Mouse (Mus musculus): ENCODE measurements around the gene Rlf. TPM values are rescaled to one million over a fixed set of nuclear protein-coding genes. Genes with fewer than 3 reads are reported as not detected.

The Rlf gene
- total RNA-seq (2021), result 10 to 100 TPM in 1 of 2 experiments, 1 to 10 TPM in 1; 9.6 to 11.0 TPM

DNA sequence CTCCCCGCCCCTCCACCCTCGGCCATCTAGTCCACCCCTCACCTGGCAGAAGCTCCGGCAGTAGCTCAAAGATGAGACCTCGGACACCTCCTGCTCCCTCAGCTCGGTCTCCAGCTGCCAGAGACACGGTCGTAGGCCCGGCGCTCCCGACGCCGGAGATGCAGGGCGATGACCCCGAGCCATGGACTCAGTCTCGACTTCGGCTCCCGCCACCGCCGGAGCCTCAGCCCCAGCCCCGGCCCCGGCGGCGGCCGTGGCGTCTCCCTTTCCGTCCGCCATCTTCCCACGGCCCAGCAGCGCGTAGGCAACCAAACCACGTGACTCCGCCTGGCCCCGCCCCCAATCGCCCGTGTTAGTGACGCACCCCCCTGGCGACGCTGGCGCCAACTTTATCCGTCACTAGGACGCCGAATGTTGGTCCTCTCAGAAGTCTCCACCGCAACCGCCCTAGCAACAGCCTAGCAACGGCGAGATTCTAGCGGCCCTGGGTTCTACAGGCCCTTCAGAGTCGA is at the start of gene Rlf:
Gene Rlf, minus strand, starts transcription at position 292 of the 512 bp plus-strand sequence.
- DNase-seq (ENCODE audit: low spot score), result peak; percentile 95
- intact Hi-C loops (cut with DNase I), result loop anchor here (5.0 kb wide), 2 partner anchors 118 to 198 kb away; partner anchors contain the start of genes Smap2 and Zmpste24

DNA sequence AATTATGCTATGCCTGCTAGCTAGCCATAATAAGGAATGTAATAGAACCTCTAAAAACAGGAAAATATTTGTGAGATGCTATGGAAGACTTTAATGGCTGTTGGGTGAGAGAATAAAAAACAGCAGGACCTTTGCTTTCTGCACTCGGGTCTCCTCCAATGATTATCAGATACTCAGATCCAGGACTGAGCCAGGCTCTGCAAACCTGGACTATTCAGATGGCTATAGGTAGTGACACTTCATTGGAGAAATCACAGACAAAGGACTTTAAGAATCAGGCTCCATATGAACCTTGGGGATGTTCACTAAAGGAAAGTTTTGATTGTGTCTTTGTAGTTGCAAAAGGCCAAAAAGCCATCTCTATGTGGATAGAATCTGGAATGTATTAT is 26.7 kb upstream of the Rlf start:
- DNase-seq (ENCODE audit: low spot score), result no peak
- intact Hi-C loops (cut with DNase I), result loop anchor here (5.0 kb wide), 1 partner anchor 36 kb away; no protein-coding TSS in a partner anchor

DNA sequence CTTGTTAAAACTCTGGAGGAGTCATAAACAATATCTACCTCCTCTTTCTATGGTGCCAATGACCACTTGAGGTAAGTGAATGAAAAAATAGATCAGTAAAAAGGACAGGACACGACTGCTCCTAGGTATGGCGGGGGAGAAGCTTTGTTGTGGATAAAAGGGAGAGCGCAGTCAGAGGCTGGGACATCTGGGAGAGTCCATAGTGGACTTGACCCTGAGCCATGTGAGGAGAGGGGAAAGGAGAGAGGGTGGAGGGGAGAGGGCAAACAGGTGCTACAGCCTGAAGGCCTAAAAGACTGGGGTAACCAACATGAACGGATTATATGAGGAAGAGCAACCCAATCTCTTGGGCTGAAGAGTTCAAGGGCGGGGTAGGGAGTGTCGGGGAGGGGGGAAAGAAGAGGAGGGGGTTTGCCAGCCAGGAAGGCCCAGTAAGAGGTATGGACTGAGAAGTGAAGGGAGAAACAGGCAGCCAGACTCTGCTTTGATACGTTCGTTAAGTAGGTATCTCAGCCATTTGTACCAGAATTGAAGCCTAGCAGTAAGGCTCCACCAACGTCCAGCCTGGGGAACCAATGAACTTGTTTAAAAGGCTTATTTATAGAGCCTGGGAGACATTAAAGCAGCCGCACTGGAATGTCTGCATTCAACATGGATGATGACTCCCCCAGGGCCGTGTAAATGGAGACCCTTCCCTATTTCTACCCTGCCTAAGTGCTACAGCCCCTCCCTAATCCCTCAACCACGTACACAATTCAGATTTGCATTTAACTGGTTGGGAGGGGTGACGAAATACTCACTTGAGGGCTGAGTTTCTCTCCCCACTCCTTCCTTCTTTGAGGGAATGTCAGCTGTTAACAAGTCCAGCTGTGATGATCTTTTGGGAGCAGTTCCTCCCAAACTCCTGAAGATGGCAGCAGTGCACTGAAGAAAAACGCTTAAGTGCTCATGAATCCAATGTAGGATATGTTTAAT is 26.0 kb upstream of the Rlf start:
- intact Hi-C loops (cut with DNase I), result loop anchor here (5.0 kb wide), 1 partner anchor 36 kb away; no protein-coding TSS in a partner anchor
- DNase-seq (ENCODE audit: low spot score), result no peak

DNA sequence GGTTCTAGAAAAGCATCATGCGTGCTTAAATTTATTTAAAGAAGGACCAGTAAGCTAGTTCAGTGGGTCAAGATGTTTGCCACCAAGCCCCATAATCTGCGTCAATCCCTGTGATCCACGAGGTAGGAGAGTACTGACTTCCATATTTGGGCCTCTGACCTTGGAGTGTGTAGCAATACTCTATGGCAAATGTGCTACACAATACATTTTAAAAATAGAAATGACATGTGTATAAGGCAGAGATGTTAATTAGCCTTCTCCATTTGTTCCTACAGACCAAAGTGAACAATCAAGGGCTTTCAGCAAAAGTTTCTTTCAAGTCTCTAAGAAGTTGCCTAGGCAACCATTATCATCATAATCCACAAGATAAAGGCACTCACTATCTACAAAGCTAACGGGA is 25.0 kb upstream of the Rlf start:
- intact Hi-C loops (cut with DNase I), result loop anchor here (5.0 kb wide), 1 partner anchor 37 kb away; no protein-coding TSS in a partner anchor
- no peak for DNase-seq (ENCODE audit: low spot score)

DNA sequence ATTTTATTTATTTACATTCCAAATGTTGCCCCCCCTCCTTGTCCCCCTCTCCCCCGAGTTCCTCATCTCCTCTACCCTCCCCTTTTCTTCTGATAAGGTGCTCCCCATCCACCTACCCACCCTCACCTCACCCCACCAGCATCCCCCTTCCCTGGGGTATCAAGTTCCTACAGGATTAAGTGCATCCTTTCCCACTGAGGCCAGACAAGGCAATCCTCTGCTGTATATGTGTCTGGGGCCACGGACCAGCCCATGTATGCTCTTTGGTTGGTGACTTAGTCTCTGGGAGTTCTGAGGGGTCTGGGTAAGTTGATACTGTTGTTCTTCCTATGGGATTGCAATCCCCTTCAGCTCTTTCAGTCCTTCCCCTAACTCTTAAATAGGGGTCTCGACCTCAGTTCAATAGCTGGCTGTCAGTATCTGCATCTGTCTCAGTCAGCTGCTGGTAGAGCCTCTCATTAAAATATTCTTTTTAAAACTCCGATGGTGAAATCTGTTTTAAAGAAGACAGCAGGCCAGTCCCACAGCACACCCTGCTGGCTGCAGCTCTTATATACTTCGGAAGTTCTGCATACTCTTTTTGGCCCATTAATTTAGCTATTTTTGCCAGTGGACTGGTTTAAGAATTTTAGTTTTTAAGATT is 17.0 kb upstream of the Rlf start:
- DNase-seq (ENCODE audit: low spot score), result no peak
- intact Hi-C loops (cut with DNase I), result loop anchor here (1.0 to 2.0 kb wide), 2 partner anchors 204 to 245 kb away; no protein-coding TSS in a partner anchor

DNA sequence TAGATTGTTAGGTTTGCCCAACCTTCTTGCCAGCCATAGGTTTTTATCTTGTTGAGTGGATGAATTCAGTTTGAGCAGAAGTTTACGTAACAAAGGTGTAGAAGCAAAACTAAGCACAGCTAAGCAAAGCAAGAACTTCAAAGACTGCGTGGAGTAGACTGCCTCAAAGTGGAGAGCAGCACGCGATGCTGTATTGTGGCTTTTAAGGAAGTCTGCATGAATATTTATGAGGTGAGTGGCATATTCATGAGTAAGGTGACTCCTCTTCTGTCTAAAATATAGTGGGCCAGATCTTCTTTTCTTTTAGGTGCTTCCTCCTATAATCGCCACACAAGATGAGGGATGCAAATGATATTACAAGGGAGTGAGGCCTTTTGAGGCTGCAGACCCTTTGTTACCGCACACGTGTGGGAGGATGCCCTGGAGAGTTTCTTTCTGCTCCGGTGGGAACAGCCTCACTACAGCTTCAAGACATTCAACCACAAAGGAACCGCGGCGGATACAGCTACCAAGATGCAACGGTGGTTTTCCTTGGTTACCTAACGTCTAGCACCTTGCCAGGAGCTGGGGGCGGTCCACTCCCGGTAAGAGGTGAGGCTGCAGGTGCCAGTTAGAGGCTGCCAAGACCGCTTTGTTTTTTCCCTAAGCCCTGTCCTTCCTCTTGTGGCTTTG is 16.2 kb upstream of the Rlf start:
- DNase-seq (ENCODE audit: low spot score), result no peak
- intact Hi-C loops (cut with DNase I), result no loop called here

DNA sequence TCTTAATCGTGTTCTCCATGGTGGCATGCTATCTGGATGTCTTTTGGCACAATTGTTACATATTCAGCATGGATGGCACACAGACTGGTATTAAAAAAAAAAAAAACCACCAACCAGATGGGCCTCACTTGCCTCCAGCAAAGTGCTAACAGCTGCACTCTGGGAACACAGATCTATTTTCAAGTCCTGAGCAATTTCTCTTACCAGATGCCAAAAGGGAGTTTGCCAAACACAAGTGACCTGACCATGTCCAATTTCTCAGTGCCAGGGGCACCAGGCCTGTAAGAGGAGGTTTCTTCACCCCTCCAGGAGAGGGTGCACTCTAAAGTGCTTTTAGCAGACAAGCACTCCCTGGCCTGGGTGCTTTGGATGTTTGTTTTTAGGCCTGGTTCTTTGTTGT is 12.2 kb upstream of the Rlf start:
- intact Hi-C loops (cut with DNase I), result no loop called here
- no peak for DNase-seq (ENCODE audit: low spot score)

DNA sequence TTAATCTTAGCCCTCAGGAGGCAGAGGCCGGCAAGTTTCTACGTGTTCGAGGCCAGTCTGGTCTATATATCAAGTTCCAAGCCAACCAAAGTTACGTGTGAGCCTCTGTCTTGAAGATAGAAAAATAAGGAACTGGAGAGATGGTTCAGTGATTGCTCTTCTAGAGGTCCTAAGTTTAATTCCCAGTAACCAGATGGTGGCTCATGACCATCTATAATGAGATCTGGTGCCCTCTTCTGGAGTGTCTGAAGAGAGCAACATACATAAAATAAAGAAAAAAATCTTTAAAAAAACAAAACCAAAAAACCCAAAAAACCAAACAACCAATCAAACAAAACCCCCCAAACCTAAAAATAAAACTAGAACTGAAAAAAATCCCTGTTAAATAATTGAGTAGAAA is 10.3 kb upstream of the Rlf start:
- no peak for DNase-seq (ENCODE audit: low spot score)
- intact Hi-C loops (cut with DNase I), result no loop called here

DNA sequence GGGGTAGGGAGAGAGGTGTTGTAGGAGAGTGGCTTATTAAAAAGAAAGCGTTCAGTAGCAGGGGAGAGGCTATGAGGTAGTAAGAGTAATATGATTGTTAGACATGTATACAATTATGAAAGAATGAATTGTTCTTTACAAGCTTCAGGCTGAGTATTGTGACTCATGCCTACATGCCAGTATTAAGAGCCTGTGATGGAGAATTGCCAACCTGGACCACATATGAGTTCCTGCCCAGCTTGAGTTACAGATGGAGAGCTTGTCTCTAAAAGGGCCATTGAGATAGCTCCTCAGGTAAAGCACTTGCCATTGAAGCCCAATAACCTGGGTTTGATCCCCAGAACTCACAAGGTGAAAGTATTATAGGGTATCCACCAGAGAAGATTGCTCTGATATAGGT is 8.3 kb upstream of the Rlf start:
- intact Hi-C loops (cut with DNase I), result no loop called here
- no peak for DNase-seq (ENCODE audit: low spot score)

DNA sequence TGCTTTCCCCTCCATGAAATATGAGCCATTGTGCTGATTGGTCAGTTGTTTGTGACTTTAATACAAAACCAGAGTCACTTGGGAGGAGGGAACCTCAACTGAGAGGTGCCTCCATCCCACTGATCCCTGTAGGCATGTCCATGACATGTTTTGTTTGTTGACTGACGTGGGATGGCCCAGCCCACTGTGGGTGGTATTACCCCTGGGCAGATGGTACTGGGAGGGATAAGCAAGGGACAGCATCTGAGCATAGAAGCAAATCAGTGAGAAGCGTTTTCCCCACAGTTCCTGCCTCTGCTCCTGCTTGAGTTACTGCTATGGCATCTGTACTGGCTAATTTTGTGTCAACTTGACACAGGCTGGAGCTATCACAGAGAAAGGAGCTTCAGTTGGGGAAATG is 1.3 kb upstream of the Rlf start:
- intact Hi-C loops (cut with DNase I), result loop anchor here (5.0 kb wide), 1 partner anchor 199 kb away; the partner anchor contains the start of gene Smap2
- no peak for DNase-seq (ENCODE audit: low spot score)

DNA sequence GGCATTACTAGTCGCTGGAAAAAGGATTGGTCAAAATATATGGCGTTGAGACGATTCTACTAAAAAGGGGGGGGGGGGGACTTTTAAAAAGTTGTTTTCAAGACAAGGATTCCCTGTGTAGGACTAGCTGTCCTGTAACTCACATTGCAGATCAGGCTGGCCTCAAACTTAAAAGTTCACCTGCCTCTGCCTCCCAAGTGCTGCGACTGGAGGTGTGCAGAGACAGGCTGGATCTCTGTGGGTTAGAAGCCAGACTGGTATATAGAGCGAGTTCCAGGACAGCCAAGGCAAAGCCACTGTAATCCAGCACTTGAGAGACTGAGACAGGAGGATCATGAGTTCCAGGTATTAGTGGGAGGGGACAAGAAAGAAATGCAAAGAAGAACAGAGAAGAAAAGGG is 605 bp upstream of the Rlf start:
- no peak for DNase-seq (ENCODE audit: low spot score)
- intact Hi-C loops (cut with DNase I), result loop anchor here (5.0 kb wide), 1 partner anchor 198 kb away; the partner anchor contains the start of gene Smap2

DNA sequence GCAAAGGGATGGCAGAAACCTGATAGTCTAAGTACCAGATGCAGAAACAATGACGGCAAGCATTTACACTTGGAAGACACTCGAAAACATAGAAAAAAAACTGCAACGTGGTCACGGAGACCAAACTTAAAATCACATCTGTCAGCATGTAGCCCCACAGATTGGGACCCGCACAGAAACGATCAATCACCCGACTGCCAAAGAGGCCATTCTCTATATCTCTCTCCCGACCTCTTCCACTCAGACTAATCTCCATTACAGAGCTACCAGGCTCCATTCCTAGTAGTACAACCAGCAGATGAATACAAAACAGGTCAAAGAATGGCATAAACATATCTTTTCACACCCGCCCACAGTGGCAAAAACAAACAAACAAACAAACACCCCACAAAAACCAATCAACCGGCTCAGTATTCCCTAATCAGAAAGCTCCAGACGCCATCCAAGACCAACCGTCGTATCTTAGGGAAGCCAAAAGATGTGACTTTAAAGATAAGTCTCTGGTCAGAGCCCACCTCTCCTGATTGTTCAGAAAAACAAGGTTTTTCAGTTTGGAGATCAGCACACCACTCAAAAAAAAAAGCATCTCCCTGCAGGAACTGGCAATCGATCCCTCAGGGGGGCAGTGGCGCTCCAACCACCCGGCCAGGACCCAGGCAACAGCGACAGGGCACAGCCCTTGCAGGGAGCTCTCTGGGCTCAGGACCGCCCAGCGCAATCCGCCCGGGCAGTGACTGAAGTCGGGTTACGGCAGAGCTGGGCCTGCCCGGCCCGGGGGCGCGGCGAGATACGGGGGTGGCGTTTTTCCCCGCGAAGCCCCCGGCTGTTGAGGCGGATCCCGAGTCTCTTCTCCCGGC is 720 bp downstream of the Rlf start:
- no peak for DNase-seq (ENCODE audit: low spot score)
- intact Hi-C loops (cut with DNase I), result loop anchor here (5.0 kb wide), 1 partner anchor 117 kb away; the partner anchor contains the start of gene Zmpste24

DNA sequence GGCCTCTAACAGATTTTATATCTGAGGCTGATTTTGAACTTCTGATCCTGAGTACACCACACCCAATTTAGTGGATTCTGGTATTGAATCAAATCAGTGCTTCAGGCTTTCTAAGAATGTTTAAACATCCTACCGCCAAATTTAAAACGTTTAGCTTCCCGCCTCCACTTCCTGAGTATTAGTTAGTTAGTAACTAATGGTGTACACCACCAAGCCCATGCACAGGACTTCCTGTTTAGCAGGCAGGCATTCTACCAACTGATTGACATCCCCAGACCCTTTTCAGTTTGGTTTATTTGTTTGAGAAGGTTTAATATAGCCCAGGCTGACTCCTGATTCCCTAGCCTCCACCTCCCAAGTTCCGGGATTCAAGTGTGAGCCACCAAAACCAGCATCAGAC is 6.0 kb downstream of the Rlf start:
- intact Hi-C loops (cut with DNase I), result no loop called here
- DNase-seq (ENCODE audit: low spot score), result no peak

DNA sequence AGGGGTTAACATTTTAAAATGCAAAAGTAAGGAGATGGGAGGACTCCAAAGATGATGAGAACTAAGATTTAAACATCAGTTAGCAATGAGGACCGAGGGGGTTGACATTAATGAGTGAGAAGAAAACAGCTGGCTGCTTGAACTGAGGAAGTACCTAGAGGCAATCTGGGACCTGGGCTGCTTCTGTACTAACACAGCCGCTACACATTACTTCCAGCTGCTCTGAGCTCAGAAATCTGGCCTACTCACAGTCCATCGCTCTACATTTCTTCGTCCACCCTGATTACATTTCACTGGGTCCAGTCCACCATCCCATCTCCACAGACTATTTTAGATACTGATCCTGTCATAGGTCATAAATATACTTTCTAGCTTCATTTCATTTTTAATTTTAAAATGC is 17.0 kb downstream of the Rlf start:
- intact Hi-C loops (cut with DNase I), result no loop called here
- no peak for DNase-seq (ENCODE audit: low spot score)

DNA sequence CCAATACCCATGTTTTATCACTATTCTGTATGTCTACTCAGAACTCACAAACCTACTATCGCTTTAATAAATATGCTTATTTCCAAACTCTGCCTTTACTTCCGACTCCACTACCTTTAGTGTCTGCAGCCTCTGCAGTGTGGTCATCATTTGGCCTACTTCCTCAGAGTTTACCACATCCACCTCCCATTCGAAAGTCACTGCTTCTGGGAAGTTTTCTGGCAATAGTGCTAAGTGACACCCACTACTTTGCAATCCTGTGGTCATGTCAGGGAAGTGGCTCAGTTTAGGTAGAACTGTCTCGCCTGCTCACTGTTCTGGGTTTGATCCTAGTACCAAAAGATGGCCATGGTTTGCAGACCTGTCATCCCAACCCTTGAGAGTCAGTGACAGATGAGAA is 17.9 kb downstream of the Rlf start:
- intact Hi-C loops (cut with DNase I), result no loop called here
- DNase-seq (ENCODE audit: low spot score), result no peak

DNA sequence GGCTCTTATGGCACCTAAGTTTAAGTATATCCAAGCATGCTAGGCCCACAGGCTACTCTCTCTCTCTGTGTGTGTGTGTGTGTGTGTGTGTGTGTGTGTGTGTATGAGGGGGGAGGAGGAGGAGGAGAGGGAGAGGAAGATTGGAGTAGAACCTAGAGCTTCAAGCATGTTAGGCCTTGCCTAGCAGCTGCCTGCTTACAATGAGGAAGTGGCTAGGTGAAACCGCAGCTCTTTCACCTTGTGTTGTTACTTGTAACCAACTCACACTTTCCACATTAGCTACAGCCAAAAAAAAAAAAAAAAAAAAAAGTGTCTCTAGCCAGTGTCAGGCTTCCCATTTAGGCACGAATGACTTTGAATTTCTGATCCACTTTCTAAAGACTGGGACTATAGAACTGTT is 18.7 kb downstream of the Rlf start:
- intact Hi-C loops (cut with DNase I), result no loop called here
- DNase-seq (ENCODE audit: low spot score), result no peak

DNA sequence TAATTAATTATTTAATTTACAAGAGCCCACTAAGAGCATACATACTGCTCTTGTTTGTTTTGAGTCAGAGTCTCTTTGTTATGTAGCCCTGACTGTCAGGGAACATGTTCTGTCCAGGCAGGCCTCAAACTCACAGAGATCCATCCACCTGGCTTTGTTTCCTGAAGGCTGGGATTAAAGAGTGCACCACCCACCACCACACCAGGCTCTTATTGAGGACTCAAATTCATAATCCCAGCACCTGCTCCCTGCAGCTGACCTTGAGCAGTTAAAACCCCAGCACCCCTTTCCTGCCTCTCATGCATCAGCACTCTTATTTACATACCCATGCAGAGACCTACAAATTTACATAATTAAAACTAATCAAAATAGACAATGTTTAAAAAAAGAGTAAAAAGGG is 20.1 kb downstream of the Rlf start:
- DNase-seq (ENCODE audit: low spot score), result no peak
- intact Hi-C loops (cut with DNase I), result no loop called here

DNA sequence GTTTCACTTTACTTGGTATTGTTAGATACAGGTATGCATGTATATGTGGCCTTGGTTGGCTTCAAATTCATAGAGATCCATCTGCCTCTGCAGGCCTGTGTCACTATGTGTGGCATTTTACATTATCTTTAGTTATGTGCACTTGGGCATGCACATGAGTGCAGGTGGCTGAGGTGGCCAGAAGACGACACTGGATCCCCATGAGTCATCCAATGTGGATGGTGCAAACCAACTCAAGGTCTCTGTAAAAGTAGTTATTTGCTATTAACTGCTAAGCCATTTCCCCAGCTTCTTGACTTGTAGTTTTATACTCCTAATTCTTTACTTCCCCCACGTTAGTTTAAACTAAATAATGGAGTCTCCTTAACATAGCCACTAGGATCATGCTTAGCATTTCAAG is 22.6 kb downstream of the Rlf start:
- no peak for DNase-seq (ENCODE audit: low spot score)
- intact Hi-C loops (cut with DNase I), result no loop called here

DNA sequence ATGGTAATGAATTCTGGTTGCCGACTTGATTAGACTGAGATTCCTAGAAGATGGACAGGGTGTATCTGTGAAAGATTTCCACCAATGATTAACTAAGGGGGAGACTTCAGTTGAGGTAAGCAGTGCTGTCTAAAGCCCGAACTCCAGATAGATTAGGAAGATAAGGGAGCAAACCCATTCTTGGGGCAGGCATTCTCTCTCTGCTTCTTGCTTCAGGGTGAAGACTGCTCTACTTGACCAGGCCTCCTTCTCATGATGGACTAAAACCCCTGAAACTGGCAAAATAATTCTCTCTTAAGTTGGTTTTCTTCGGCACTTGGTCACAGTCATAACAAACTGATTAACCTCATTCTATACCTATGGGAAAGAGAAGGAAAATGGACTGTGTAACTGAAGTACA is 25.5 kb downstream of the Rlf start:
- no peak for DNase-seq (ENCODE audit: low spot score)
- intact Hi-C loops (cut with DNase I), result no loop called here
